Mouse (Mus musculus): ENCODE results near the gene Olfr736.

Olfr736 gene

DNA sequence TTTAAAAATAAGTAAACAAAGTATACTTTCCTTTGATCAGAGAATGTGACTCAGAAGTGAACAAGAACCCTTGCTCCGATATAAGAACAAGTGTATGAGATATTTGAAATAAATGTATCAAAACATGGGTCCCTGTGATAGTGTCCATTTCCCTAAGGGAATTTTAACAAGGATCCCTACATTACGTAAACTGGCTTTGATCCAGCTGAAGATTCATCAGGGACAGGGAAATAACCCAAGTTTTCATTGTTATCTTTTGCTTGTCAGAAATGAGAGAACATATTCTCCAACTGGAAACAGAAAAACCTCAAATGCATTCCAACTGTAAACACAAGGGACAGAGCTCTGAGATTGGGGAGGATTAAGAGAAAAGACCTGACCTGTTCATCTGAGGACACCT is at the start of gene Olfr736:
TSS of gene Olfr736 (plus strand) at position 301 of the 400 bp plus-strand sequence.
- DNase-seq (ENCODE audit: inconsistent age in 2 of 2, low spot score in 1 of 2): no peak

DNA sequence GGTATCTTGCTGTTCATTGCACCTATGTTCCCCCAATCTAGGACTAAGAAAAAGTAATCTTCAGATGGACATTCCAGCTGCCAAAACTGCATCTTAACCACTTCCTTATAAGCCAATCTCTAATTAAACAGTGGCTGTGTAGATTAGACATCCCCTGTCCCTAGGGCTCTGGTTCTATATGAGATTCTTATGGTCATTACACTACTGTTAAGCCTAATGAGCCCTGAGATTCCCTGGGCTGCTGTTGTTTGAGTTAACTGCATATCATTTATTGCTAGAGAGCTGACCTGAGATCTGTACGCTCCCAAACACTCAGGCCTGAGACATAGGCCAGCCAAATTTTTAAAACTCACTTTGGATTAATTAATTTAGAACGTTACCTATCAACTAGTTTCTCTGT is 32.2 kb upstream of the Olfr736 start, which contains the start of gene Olfr735:
TSS of gene Olfr735 (minus strand) at position 77 of the 400 bp plus-strand sequence.
- no peak for DNase-seq (ENCODE audit: inconsistent age in 2 of 2, low spot score in 1 of 2)

DNA sequence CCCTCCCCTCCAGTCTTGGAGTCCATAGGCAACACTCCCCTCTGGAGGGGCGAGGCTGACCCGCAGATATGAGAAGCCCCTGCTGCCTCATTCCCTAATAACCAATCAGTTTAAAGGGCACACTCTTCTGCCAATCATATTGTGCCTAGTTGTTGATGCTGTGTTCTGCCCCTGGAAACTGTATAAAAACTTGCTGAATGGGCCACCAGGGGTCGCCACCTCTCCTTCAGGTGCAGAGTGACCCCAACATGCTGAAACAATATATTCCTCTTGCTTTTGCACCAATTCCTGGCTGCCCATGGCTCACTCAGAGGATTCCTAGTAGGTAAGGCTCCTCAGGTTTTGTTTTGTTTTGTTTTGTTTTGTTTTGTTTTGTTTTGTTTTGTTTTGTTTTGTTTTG is 28.5 kb upstream of the Olfr736 start:
- peak; percentile 11 to 66 for DNase-seq (ENCODE audit: inconsistent age in 2 of 2, low spot score in 1 of 2)

DNA sequence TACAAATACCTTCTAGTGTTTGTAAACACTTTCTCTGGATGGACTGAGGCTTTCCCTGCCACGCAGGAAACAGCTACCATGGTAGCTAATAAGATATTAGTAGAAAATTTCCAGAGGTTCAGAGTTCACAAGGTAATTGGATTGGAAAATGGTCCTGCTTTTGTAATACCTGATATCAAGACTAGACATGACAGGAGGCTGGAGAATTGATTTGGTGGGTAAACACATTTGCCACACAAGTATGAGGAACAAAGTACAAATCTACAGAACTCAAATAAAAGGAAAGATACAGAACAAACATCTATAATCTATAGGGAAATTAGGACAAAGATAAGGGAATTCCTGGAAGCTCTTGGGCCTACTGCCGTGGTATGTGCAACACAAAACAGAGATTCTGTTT is 24.2 kb upstream of the Olfr736 start:
- DNase-seq (ENCODE audit: inconsistent age in 2 of 2, low spot score in 1 of 2): no peak

DNA sequence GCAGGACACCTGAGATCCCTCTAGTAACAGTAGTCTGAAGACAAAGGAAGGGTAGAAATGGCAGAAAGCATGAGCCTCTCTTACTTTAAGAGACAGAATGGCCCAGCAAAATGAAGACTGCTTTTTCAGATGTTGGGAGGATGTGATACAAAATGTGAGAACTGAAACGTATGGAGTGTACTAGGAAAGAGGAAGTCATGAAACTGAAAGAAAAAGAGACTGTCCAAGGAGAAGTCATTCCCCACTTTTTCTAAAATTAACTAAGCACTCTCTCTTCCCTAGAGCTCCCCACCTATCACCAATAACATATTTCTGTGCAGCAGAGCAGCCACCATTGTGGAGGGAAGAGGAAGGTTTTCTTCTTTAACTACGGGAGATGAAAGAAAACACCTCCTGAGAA is 23.4 kb upstream of the Olfr736 start, which contains the start of gene Tlr11:
TSS of gene Tlr11 (plus strand) at position 322 of the 400 bp plus-strand sequence.
- no peak for DNase-seq (ENCODE audit: inconsistent age in 2 of 2, low spot score in 1 of 2)

DNA sequence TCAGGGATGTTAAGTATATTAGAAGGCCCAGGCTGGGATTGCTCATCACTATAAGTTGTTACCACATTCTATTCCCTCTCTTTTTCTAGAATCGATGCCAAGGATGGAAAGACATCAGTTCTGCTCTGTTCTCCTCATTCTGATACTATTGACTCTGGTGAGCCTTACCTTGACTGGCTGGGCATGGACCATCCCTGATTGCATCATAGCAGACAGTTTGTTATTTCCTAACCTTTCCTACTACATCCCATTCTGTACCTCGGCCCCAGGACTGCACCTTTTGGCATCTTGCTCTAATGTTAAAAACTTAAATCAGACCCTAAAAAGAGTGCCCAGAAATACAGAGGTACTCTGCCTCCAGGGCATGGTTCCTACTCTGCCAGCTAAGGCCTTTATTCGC is 20.5 kb upstream of the Olfr736 start:
- no peak for DNase-seq (ENCODE audit: inconsistent age in 2 of 2, low spot score in 1 of 2)

DNA sequence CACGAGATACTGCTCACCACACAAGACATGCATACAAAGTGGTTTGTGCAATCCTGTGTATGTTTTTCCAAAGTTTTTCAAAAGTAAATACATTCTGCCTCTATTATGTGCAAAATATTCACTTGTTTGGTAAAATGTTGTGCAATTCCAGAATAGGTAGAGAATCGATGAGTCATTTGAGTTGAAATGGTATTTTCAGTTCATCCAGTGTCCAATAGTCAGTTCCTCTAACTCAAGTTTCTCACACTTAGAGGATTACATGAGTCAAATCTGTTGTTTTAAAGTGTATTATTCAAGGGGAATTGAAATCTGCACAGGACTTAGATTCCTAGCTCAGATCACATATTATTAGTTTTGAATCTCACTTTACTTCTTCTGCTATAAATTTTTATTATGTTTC is 17.4 kb upstream of the Olfr736 start:
- DNase-seq (ENCODE audit: inconsistent age in 2 of 2, low spot score in 1 of 2): no peak

DNA sequence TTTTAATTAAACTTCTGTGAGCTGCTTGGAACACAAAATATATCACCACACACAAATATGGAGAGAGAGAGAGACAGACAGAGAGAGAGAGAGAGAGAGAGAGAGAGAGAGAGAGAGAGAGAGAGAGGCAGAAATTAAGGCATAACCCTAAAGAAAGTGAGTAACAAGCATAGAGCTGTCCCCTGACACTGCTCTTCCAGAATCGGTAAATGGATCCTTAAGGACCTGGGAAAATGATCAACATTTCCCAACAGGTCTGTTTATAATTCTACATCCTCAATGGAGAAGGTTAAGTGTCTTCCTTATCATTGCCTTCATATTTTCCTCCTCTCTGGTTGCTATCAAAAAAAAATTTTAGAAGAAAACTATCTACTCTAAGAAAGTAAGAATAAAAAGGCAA is 26.3 kb downstream of the Olfr736 start, which contains the start of gene Olfr738:
TSS of gene Olfr738 (plus strand) at position 301 of the 400 bp plus-strand sequence.
- no peak for DNase-seq (ENCODE audit: inconsistent age in 2 of 2, low spot score in 1 of 2)

DNA sequence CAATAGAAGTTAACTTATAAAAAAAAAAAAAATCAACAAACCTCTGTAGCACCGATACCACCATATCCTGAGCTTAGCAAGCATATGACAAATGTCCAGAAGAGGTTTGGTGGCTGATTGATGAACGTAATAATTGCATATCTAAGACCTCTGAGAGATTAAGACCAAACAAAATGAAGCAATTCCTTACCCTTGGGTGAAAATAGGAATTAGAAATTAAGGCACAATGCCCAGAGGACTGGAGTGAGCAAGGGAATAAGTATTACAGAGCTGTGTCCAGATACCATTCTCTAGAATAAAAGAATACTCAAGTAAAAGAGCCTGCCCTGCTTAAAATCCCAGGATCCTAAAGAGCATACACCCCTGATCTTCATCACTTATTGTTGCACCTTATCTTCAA is 37.4 kb downstream of the Olfr736 start, which contains the start of gene Olfr739:
TSS of gene Olfr739 (plus strand) at position 301 of the 400 bp plus-strand sequence.
- DNase-seq (ENCODE audit: inconsistent age in 2 of 2, low spot score in 1 of 2): no peak
